Mouse (Mus musculus): ENCODE data around the gene Bloc1s3. TPM values are rescaled to one million over a fixed set of nuclear protein-coding genes. Genes with fewer than 3 reads are reported as not detected.
A peak's percentile ranks its signal among the peaks of the same experiment; 100 is the strongest.

Bloc1s3 gene
- polyA plus RNA-seq, 1 experiment from 2014 or later = 0.72 TPM

- Histone ChIP-seq H3K4me3 (ENCODE audit: low read depth, low read length) (no peak overlapping the region), H3K9ac (ENCODE audit: low read depth, low read length) (no peak overlapping the region), H3K4me2 (ENCODE audit: low read depth, low read length) (no peak overlapping the region), H3K36me3 (ENCODE audit: control insufficient read depth, insufficient read depth) (no peaks in the 10 kb centered on the region), H3K4me1 (ENCODE audit: control insufficient read depth, low read depth, low read length) (peaks cover 25% of the 10 kb centered on the region), H3K9me3 (replicated peaks; ENCODE audit: control insufficient read depth, low read length) (no peaks in the 10 kb centered on the region), H3K27ac (ENCODE audit: low read length) (no peak overlapping the region), H3K27me3 (ENCODE audit: control insufficient read depth, insufficient read depth, low read depth, low read length) (no peaks in the 10 kb centered on the region)
- 58% methylated on average over 8 of the region's 8 CpGs for WGBS (ENCODE audit: insufficient replicate concordance)
- no peak for ATAC-seq (ENCODE audit: low read depth)
These were observed 34.1 kb upstream of the Bloc1s3 start for GRCm38 (mm10) chr7:19542155-19542691.

DNA sequence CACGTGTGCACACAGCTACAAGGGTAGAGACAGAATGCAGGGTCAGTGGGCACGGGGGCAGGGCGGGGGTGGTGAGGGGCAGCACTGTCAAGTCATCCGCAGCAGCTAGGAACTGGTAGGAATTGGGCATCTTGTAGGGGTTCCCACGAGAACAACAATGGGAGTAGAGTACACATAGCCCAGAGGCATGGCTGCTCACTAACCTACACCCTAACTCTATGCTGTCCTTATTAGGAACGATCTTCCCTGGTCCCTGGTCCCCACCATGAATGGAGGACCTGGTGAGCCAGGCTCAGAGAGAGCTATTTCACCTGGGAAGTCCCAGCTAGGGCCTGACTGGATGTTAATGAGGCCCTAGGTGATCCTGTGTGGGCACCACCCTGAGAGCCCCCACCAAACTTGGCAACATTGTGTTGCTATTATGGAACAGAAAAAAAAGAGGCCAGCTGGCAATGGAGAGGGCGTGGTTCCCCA, 33.6 kb upstream of the Bloc1s3 start:
- H3K4me2 ChIP-seq (ENCODE audit: low read depth, low read length) = no peak overlapping the region
- H3K4me1 ChIP-seq (ENCODE audit: control insufficient read depth, low read depth, low read length) = peaks cover 22% of the 10 kb centered on the region
- H3K36me3 ChIP-seq (ENCODE audit: control insufficient read depth, insufficient read depth) = no peaks in the 10 kb centered on the region
- no peak overlapping the region for H3K4me3 ChIP-seq (ENCODE audit: low read depth, low read length)
- H3K27ac ChIP-seq (ENCODE audit: low read length) = no peak overlapping the region
- no peaks in the 10 kb centered on the region for H3K9me3 ChIP-seq (replicated peaks; ENCODE audit: control insufficient read depth, low read length)
- H3K9ac ChIP-seq (ENCODE audit: low read depth, low read length) = no peak overlapping the region
- no peak for ATAC-seq (ENCODE audit: low read depth)
- H3K27me3 ChIP-seq (ENCODE audit: control insufficient read depth, insufficient read depth, low read depth, low read length) = no peaks in the 10 kb centered on the region
- WGBS (ENCODE audit: insufficient replicate concordance) = 82% methylated on average over 7 of the region's 7 CpGs

DNA sequence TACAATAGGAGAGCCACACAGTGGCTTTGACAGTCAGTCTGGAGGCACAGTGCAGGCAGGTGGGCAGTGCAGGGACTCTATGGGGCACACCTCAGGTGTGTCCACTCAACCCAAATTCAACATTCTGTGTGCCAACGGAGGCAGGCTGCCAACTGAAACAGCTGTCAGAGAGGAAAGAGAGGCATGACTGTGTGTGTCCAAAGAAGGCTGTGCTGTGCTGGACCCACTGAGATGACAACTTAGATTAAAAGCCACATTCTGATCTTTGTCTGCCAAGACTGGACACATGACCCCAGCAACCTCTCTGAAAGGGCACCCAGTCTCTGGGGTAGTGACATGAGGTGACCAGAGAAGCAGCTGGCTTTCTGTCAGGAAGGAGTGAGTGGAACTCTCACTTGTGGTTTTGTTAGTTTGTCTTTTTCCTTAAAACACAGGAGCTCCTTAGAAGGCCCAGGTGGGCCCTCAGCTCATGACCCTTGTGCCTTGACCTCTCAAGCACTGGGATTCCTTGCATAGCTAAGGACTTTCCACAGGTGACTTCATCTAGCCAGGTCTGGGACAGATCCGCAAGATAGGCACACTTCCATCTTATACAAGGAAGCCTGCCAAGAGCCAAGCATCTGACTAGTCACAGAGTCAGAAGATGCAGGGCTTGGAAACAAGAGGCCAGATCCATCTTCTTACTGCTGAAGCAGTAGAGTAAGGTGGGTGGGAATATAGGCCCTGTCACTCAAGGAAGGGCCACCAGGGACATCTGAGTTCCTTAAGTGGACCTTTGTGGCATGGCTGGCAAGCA, 32.8 kb upstream of the Bloc1s3 start:
- Histone ChIP-seq H3K4me3 (ENCODE audit: low read depth, low read length) (no peak overlapping the region), H3K27me3 (ENCODE audit: control insufficient read depth, insufficient read depth, low read depth, low read length) (no peaks in the 10 kb centered on the region), H3K9me3 (replicated peaks; ENCODE audit: control insufficient read depth, low read length) (no peaks in the 10 kb centered on the region), H3K36me3 (ENCODE audit: control insufficient read depth, insufficient read depth) (no peaks in the 10 kb centered on the region), H3K4me2 (ENCODE audit: low read depth, low read length) (no peak overlapping the region), H3K27ac (ENCODE audit: low read length) (no peak overlapping the region), H3K4me1 (ENCODE audit: control insufficient read depth, low read depth, low read length) (peaks cover 19% of the 10 kb centered on the region), H3K9ac (ENCODE audit: low read depth, low read length) (no peak overlapping the region)
- 85% methylated on average over 2 of the region's 2 CpGs for WGBS (ENCODE audit: insufficient replicate concordance)
- ATAC-seq (ENCODE audit: low read depth) = no peak

- Histone ChIP-seq H3K4me2 (ENCODE audit: low read depth, low read length) (no peak overlapping the region), H3K27ac (ENCODE audit: low read length) (no peak overlapping the region), H3K4me3 (ENCODE audit: low read depth, low read length) (no peak overlapping the region), H3K27me3 (ENCODE audit: control insufficient read depth, insufficient read depth, low read depth, low read length) (no peaks in the 10 kb centered on the region), H3K9ac (ENCODE audit: low read depth, low read length) (no peak overlapping the region), H3K9me3 (replicated peaks; ENCODE audit: control insufficient read depth, low read length) (no peaks in the 10 kb centered on the region), H3K4me1 (ENCODE audit: control insufficient read depth, low read depth, low read length) (no peaks in the 10 kb centered on the region), H3K36me3 (ENCODE audit: control insufficient read depth, insufficient read depth) (peaks cover 50% of the 10 kb centered on the region)
- ATAC-seq (ENCODE audit: low read depth) = no peak
- 87% methylated on average over 10 of the region's 10 CpGs for WGBS (ENCODE audit: insufficient replicate concordance)
These were observed 26.5 kb upstream of the Bloc1s3 start for GRCm38 (mm10) chr7:19534676-19535075.

DNA sequence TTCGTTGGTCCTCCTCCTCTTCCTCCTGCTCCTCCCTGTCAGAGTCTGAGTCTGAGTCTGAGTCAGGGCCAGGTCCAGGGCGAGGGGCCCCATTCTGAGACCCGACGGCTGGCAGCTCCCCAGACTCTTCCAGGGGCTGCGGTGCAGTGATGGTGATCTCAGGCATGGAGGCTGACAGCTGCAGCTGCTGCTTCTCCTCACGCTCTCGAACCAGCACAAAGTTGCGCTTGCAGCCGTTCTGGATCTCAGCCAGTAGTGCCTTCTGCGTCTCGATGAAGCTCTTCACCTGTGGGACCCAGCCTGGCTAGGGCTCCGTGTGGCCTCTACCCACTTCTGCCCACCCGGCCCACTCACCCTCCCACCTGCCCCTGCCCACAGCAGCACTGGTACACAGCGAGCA, 24.1 kb upstream of the Bloc1s3 start:
- Histone ChIP-seq H3K9ac (ENCODE audit: low read depth, low read length) (no peak overlapping the region), H3K4me3 (ENCODE audit: low read depth, low read length) (no peak overlapping the region), H3K36me3 (ENCODE audit: control insufficient read depth, insufficient read depth) (peaks cover 50% of the 10 kb centered on the region), H3K27me3 (ENCODE audit: control insufficient read depth, insufficient read depth, low read depth, low read length) (no peaks in the 10 kb centered on the region), H3K9me3 (replicated peaks; ENCODE audit: control insufficient read depth, low read length) (no peaks in the 10 kb centered on the region), H3K27ac (ENCODE audit: low read length) (no peak overlapping the region), H3K4me1 (ENCODE audit: control insufficient read depth, low read depth, low read length) (no peaks in the 10 kb centered on the region), H3K4me2 (ENCODE audit: low read depth, low read length) (no peak overlapping the region)
- no peak for ATAC-seq (ENCODE audit: low read depth)
- WGBS (ENCODE audit: insufficient replicate concordance) = 90% methylated on average over 14 of the region's 14 CpGs

GRCm38 (mm10) chr7:19531077-19531476, 22.9 kb upstream of the Bloc1s3 start:
- H3K27me3 ChIP-seq (ENCODE audit: control insufficient read depth, insufficient read depth, low read depth, low read length) = no peaks in the 10 kb centered on the region
- H3K9me3 ChIP-seq (replicated peaks; ENCODE audit: control insufficient read depth, low read length) = no peaks in the 10 kb centered on the region
- H3K4me1 ChIP-seq (ENCODE audit: control insufficient read depth, low read depth, low read length) = no peaks in the 10 kb centered on the region
- no peak overlapping the region for H3K4me2 ChIP-seq (ENCODE audit: low read depth, low read length)
- no peak for ATAC-seq (ENCODE audit: low read depth)
- H3K4me3 ChIP-seq (ENCODE audit: low read depth, low read length) = no peak overlapping the region
- H3K9ac ChIP-seq (ENCODE audit: low read depth, low read length) = no peak overlapping the region
- H3K27ac ChIP-seq (ENCODE audit: low read length) = no peak overlapping the region
- peaks cover 50% of the 10 kb centered on the region for H3K36me3 ChIP-seq (ENCODE audit: control insufficient read depth, insufficient read depth)
- 76% methylated on average over 10 of the region's 10 CpGs for WGBS (ENCODE audit: insufficient replicate concordance)

GRCm38 (mm10) chr7:19525105-19525481, 16.9 kb upstream of the Bloc1s3 start:
- ATAC-seq (ENCODE audit: low read depth) = no peak
- Histone ChIP-seq H3K9ac (ENCODE audit: low read depth, low read length) (no peak overlapping the region), H3K36me3 (ENCODE audit: control insufficient read depth, insufficient read depth) (peaks cover 4% of the 10 kb centered on the region), H3K27ac (ENCODE audit: low read length) (no peak overlapping the region), H3K9me3 (replicated peaks; ENCODE audit: control insufficient read depth, low read length) (no peaks in the 10 kb centered on the region), H3K4me3 (ENCODE audit: low read depth, low read length) (no peak overlapping the region), H3K4me2 (ENCODE audit: low read depth, low read length) (no peak overlapping the region), H3K27me3 (ENCODE audit: control insufficient read depth, insufficient read depth, low read depth, low read length) (peaks cover 56% of the 10 kb centered on the region), H3K4me1 (ENCODE audit: control insufficient read depth, low read depth, low read length) (peaks cover 3% of the 10 kb centered on the region)
- 49% methylated on average over 2 of the region's 2 CpGs for WGBS (ENCODE audit: insufficient replicate concordance)

DNA sequence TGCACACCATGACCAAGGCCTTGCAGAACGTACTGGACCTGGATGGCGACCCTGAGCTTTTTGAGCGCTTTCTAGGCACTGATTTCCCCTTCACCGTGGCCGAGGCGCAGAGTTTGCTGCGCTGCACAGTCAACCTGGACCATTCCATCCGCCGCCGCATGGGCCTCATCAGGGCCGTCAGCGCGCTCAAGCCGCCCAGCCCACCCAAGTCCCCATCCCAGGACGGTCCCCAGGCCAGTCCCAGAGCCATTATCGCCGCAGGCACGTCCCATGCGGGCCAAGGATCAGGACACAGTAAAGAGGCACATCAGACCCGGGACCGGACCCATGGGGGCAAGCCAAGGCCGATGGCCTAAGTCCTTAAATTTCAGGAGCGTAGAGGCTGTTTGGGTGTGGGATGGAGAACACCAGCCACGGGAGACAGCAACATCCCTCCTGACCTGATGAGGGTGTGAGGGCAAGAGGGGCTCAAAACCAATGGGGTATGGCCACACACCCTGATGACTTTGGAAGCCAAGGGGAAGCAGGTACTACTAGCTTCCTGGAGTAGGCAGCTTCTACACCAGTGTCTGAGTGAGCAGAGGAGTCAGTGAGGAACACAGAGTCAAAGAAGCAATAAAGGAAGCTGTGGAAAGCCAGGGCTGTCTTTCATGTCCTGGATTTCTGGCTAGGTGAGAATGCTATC, 16.4 kb upstream of the Bloc1s3 start:
- 20% methylated on average over 24 of the region's 24 CpGs for WGBS (ENCODE audit: insufficient replicate concordance)
- Histone ChIP-seq H3K9me3 (replicated peaks; ENCODE audit: control insufficient read depth, low read length) (no peaks in the 10 kb centered on the region), H3K27me3 (ENCODE audit: control insufficient read depth, insufficient read depth, low read depth, low read length) (peaks cover 61% of the 10 kb centered on the region)

More for the DNA sequence above, 16.4 kb upstream of the Bloc1s3 start:
- Histone ChIP-seq H3K4me2 (ENCODE audit: low read depth, low read length) (peak overlapping the region; percentile 39; the same call in 1 of the 2 replicates), H3K27ac (ENCODE audit: low read length) (no peak overlapping the region), H3K9ac (ENCODE audit: low read depth, low read length) (no peak overlapping the region), H3K4me3 (ENCODE audit: low read depth, low read length) (peak overlapping the region; percentile 36), H3K36me3 (ENCODE audit: control insufficient read depth, insufficient read depth) (no peaks in the 10 kb centered on the region; the same call in 1 of the 2 replicates), H3K4me1 (ENCODE audit: control insufficient read depth, low read depth, low read length) (peaks cover 7% of the 10 kb centered on the region)
- ATAC-seq (ENCODE audit: low read depth) = no peak

All from liver, embryonic 16.5 days (tissue).